Mouse (Mus musculus) left cerebral cortex, adult 18-20 months (tissue): Measurements from ENCODE around the gene Sox30. TPM values are rescaled to one million over a fixed set of nuclear protein-coding genes. Genes with fewer than 3 reads are reported as not detected.

Source experiments
- DNase-seq, 2 experiments: peaks; one replicate each; pipeline ENCODE4 v3.0.0; 2021 to 2022; ENCODE audit warnings: low spot score in 2 of 2, mixed read lengths in 1 of 2
- long read RNA-seq, 2 experiments: library from polyadenylated mRNA; stranded (forward); transcript quantifications; one replicate each; pipeline ENCODE4 v2.0.0; 2021
- total RNA-seq, 2 experiments: library from RNA; stranded (reverse); gene quantifications; 2 replicates each; pipeline ENCODE4 v1.2.3; 2021

The Sox30 gene
- under 1 TPM; 0.19 to 0.21 TPM for total RNA-seq
- long read RNA-seq, experiment 1, result 0 reads
- long read RNA-seq, experiment 2, result 0 reads

DNA sequence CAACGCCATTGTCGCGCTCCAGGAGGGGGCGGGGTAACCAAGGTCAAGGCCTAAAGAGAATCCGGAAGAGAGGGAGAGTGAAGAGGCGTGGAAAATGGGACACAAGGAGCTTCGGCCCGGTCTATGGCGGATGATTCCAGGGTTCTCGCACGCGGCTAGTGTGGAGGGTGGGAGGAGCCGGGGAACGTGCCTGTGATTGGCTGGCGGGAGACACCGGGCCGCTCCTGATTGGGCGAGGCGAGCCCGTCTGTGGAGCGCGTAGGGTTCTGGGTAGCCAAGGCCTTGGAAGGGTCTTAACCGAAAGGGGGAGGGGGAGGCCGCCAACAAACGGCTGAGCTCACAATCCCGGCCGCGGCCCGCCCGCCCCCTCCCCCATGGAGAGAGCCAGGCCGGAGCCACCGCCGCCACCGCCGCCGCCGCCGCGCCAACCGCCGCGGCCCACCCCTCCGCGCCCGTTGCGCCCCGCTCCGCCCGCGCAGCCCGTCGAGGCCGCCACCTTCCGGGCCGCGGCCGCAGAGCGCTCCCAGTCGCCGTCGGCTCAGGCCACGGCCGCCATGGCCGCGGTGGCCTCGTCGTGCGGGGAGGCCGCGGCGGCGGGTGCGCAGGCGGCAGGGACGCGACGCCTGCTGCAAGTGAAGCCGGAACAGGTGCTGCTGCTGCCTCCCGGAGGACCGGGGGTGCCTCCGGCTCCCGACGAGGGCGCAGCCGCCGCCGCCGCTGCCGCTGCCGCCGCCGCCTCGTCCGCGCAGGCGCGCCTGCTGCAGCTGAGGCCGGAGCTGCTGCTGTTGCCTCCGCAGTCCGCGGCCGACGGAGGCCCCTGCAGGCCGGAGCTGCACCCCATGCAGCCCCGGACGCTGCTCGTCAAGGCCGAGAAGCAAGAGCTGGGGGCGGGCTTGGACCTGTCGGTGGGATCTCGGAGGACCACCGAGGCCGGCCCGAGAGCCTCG lies at the start of gene Sox30:
TSS of gene Sox30 (plus strand) at position 365 of the 947 bp plus-strand sequence.
- DNase-seq, result peak; percentile 10 to 36

DNA sequence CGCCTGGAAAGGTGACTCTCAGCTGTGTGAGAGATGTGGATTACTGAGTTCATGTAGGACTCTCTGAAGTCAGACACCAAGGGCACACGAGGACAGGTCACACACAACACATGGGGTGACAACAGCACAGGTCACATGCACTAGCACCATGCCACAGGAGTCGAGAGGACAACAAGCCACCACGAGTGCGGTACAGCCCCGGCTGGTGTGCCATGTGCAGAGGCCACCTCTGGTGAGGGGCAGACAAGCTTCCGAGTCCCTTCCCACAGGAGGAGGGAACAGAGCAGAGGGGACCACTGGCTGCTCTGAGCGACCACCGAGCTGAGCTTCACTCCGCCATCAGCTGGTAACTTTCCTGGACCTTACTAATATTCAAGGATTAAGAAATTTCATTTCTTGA lies 47.3 kb upstream of the Sox30 start:
- DNase-seq, result no peak

DNA sequence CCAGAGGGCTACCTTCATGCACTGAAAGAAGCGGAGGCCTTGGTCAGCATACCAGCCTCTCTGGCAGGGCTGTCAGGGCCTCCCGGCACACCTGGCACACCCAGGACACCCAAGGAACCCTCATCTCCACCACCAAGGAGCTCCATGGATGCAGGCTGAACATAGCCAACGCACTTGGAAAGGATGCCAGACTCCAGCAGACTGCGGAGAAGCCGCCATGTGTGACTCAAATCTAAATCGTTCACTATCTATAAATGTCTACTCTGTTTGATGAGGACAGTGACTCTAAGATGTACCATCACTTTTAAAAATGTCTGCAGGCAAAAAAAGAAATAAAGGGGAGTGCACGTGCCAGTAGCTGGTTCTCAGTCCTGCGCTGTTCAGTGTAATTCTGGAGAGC lies 42.6 kb upstream of the Sox30 start:
- no peak for DNase-seq

DNA sequence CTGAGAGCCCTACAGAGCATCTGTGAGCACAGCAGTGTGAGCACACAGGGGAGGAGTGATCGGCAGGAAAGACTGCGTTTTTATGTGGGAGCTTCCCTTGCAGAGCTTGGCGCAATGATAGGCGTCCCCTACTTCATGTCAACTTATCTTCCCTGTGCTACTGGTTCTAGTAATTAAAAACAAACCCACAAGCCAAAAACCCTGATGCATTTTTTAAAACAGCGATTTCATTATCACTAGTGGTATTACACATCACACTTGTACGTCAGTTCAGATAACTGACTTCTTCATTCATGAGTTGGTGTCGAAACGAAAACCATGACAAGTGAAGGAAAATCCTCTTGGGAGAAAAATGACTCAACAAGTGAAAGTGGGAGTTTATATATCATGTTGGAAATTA lies 41.2 kb upstream of the Sox30 start:
- DNase-seq, result no peak

DNA sequence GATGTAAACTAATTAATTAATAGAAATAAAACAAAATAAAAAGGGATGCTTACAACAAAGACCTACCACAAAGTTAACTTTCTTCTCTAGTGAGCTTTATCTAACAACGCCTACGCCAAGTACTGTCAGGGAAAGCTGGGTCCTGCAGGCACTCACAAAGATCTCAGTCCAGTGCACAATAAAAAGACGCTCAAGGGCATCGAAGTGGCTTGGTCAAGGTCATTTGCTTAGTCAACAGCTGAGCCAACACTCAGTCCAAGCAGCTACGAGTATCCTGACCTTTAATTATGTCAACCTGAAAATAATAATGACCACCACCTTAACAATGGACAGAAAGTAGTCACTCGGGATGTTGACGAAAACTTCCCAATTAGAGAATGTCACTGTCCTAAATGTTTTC lies 37.8 kb upstream of the Sox30 start:
- DNase-seq, result no peak

DNA sequence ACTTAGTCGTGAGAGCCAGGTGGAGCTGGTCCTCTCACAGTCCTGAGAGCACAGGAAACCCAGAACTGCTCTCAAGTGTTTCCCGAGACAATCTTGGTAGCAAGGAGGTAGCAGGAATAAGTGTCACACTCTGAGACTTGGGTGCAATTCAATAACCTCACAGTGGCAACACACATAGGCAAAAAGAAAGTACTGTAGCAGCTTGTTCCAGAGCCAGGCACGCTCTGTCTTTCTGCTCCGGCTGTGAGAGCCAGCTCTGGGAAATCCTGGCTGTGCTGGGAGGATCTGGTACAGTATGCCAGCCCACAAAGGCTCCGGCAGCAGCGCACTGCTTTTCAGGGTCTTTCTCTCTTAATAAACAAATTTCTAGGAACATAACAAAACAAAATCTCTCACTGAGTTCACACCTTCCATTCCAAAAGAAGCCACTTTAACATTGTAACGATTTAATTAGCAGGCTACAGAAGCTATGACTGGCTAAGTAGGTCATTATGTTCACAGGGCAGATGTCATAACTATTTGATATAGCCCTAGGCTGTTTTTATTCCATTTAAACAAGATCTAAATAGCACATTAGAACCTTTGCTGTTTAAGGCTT lies 36.9 kb upstream of the Sox30 start:
- peak; percentile 47 to 71 for DNase-seq

DNA sequence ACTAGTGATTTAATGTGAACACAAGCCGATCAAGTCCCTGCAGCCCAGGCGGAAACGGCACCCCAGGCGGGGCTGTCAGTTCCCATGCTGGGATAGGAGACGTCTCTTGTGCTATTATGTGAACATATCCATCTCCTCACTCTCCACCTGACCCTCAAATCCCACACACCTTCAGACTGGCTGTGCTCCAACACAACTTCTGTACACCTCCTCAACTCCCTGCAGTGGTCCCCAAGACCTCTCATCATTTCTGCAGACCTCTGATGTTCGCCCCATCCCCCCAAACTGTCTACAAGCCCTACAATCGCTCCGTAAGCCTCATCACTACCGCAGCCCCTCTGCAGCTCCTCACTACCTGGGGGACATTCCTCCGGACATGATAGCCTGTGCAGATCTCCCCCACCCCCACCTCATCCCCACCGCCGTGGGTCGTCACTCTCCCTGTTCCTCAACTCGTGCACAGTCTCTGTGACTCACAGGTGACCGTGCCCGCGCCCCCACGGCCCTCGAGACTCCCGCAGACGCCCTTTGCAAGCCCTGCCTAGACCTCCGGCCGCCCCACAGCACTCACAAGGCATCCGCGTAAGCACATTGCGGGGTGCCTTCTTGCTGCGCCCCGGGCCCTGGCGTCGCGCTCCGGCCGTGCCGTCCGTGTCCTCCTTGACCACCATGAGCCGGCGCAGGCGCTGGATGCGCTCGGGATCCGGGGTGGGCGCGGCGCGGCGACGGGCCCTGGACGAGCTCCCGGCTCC lies 36.0 kb upstream of the Sox30 start:
- DNase-seq, result peak in 1 of 2 experiments; percentile 22

DNA sequence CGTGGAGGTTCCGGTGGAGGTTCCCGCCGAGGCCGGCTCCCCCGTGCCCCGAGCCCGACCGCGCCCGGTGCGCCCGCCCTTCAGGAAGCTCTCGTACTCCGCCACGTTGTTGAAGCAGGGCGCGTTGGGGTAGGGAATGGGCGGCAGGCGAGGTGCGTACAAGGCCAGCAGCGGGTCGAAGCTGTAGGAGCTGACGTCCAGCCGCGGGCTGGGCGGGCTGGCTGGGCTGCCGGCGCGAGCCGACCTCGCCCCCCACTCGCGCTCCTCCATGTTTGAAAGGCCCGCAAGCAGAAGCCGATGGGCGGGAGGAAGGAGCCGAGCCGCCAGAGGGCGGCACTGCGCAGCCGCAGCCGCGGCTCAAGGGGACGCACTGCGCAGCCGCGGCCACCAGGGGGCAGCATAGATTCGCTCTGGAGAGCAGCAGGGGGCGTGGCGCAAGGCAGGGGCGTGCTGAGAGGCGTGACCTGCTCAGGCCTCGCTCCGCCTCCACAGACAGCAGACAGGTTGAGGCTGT lies 35.4 kb upstream of the Sox30 start, which contains the start of gene Lsm11:
TSS of gene Lsm11 (minus strand) at position 293 of the 514 bp plus-strand sequence.
- peak; percentile 97 for DNase-seq

DNA sequence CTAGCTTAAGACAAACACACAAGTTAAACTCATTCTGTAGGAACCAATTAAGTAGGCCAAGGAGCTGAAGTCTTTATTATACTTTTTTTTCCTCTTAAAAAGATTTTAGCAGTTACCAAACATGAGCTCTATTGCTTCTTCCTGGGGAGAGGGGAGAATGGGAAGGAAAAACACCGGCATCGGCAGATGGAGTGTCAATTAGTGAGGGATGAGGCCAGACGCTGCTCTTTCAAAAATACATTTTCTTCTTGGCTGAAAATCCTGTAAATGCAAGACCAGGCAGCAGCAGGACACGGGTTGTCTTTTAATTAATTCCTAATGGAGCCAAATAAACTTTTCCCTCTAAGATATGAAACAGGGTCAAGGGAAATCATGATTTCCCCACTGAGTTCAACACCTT lies 33.3 kb upstream of the Sox30 start:
- DNase-seq, result no peak

DNA sequence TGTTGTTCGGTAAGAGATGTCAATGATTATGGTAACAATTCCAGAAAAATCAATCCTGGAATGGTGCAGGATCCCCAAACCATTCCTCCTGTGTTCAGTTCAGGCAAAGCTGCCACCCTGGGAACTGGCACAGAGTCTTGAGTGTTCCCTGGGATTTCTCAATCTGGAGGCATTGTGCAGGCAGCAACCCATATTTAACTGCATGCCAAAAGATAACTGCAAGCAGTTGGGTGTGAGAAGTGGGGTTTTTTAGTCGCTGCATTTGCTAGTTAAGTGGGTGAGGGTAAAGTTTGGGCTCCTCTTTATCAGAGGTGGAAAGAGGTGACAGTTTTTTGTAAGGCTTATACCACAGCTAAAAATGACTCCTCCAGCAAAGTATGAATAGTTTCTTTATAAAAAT lies 32.6 kb upstream of the Sox30 start:
- DNase-seq, result peak; percentile 32 to 48

DNA sequence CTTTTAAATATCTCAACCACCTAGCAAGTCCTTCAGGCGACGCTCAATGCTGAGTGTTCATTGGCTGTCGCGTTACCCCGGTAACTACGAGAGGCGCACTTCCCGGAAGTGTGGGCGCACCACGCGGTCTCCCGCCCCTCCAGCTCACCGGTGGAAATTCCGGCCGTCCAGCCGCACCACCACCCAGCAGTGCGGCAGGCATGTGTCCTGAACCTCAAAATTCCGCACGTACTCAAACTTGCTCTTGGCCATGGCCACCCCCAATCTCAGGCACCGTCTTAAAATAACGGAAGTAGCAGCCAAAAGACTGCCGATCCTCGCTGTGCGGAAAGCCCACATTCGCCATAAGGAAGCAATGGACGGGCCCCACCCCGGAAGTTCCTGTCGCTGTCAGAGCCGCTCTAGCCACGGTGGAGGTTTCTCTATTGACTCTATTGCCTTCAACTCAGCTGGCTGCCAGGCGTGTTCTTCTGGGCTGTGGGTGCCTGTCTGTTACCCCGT lies 24.9 kb upstream of the Sox30 start, which contains the start of gene Thg1l:
TSS of gene Thg1l (minus strand) at position 368 of the 501 bp plus-strand sequence.
- DNase-seq, result peak; percentile 85 to 93

DNA sequence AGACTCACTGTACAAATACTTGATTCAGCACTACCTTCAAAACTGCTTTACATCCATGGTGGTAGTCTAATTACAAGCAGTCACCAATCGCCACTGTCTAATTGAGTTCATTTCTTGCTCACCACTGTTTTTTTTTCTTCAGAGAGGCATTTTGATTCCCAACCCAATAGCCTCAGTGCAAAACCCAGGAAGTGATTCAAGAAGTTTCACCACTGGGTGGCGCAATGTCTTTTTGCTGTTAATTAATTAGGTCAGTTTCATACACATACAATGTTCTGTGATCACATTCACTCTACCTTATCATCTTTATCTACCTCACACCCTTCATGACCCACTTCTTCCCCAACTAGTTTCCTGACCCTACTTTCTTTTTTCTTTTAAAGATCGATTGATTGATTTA lies 20.5 kb upstream of the Sox30 start:
- DNase-seq, result no peak

DNA sequence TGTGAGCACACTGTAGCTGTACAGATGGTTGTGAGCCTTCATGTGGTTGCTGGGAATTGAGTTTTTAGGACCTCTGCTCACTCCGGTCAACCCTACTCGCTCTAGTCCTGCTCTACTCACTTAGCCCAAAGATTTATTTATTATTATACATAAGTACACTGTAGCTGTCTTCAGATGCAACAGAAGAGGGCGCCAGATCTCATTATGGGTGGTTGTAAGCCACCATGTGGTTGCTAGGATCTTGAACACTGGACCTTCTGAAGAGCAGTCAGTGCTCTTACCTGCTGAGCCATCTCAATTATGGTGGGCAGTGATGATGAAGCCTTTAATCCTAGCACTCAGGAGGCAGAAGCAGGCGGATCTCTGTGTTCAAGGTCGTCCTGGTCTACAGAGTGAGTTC lies 20.1 kb upstream of the Sox30 start:
- DNase-seq, result no peak

DNA sequence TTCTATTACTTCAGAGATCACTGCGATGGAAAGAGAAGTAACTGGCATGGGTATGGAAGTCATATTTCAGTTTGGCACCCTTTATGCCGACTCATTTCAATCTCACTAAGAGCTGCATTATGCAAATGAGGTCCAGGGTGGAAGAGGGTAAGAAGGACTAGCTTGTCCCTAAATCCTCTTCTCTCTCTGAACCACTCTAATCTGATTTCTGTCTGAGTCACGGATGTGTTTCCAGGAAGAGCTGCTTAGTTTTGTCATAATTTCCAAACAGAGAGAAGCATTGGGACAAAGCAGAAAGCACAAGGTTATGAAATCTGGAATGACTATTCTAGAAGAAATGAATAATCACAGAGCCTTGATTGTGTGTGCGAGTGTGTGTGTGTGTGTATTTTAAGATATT lies 13.2 kb upstream of the Sox30 start:
- DNase-seq, result no peak

DNA sequence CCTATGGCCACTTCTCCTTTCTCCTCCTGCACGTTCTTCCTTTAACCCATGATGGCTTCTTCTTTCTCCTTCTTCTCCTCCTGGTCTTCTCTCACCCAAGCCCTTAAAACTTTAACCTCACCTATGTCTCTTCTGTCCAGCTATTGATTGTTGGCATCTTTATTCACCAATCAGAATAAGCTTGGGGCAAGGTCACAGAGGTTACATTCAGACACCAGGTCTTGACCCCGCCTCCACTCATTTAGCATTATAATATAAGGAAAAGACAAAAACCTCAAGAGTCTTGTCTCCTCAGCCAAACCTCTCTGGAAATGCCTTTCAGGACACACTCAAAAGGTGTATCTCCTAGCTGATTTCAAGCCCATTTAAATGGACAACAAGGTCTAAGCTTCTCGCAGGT lies 11.6 kb upstream of the Sox30 start:
- DNase-seq, result no peak

DNA sequence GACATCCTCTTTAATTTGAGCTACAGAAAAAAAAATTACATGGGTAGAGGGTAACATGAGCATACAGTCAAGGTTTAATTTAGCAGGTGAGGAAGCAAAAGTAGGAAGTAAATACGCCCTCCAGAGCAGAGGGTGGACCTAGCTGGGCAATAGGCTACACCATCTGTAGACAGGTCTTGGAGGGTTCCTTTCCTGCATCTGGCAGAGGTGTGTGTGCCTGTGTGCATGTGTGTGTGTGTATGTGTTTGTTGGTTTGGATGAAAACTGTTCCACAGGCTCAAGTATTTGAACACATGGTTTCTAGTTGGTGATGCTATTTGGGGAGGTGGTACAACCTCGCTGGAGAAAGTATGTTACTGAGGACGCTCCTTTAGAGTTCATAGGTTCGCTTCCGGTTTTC lies 6.5 kb upstream of the Sox30 start:
- no peak for DNase-seq

DNA sequence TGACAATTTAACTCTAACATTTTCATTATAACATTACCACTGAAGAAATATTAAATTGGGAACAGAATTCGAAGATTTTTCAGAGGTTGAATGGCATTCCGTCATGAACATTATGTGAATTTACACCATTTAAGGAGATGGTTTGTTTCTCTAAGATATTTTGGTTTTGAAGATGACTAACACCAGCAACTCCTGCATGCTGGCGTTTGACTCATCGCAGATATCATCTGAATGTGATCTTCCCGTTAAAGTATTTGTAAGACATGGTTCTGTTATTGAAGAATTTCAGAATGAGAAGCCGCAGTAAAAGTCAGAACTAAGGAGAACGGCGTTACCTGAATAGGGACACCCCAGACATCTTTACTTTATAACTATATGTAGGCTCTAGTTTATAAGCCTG lies 5.6 kb upstream of the Sox30 start:
- DNase-seq, result no peak

DNA sequence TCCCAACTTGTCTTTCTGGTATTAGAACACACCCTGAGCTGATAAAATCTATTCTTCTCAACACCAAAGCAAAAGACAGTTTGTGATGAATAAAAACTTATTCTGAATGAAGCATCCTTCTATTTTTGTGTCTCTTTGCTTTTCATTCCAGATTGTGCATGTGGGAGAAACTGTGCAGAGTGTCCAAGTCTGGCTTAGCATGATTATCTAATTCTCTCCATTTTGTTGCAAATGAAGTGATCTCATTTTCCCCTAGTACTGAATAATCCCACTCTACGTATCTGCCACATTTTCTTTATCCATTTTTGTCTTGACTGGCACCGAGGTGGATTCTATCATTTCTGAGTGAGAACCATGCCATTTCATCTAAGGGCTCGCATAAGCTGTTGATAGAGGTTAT lies 4.0 kb upstream of the Sox30 start:
- no peak for DNase-seq

DNA sequence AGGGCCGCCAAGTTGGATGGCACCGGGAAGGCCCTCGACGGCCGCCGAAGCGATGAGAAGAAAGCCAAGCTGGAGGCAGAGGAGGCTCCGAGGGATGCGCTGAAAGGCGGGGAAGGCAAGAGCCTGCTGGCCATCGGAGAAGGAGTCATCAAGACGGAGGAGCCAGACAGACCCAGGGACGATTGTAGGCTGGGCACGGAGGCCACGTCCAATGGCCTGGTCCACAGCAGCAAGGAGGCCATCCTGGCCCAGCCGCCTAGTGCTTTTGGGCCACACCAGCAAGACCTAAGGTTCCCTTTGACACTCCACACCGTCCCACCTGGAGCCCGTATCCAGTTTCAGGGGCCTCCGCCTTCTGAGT lies 763 bp downstream of the Sox30 start:
- no peak for DNase-seq

DNA sequence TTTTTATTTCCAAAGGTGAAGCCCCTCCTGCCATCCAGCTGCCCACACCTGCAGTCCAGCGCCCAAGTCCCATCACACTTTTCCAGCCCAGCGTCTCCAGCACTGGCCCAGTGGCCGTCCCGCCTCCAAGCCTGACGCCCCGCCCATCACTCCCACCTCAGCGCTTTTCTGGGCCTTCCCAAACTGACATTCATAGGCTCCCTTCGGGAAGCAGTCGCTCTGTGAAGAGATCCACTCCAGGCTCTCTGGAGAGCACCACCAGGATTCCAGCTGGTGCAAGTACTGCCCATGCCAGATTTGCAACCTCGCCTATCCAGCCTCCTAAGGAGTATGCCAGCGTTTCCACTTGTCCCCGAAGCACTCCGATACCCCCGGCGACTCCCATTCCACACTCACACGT lies 11.5 kb downstream of the Sox30 start:
- peak; percentile 24 to 25 for DNase-seq

DNA sequence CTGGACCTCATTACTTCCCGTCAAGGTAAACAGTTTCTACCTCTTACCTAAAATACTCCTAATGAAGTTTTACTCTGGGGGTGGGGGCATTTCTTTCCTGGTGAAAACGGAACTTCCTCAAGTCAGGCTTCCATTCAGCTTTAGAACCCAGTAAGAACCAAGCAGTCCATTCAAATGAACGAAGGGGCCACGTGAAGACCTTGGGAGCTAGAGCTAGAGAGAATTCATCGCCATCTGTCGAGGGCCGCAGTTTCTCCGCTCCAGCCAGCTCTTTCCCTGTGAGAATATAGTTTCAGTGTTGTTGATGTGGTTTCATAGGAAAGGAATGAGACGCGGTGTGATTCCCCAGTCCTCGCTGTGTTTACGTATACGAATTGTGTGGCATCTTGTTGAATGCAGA lies 12.0 kb downstream of the Sox30 start:
- DNase-seq, result no peak
